Mouse (Mus musculus) brain, embryonic 18.5 days (tissue): Measurements from ENCODE around the gene Gm43738.

Source experiments
- DNase-seq: peaks from one replicate; pipeline ENCODE4 v3.0.0-alpha.2; 2012; ENCODE audit warnings: low read depth, low spot score

The Gm43738 gene

GRCm38 (mm10) chr3:89100811-89101210, at the start of gene Gm43738:
Gm43738 (minus strand) TSS chr3:89101099.
- no peak for DNase-seq

- DNase-seq: no peak
These were observed 47.7 kb upstream of the Gm43738 start for GRCm38 (mm10) chr3:89148567-89148966.

GRCm38 (mm10) chr3:89147979-89148311, 47.0 kb upstream of the Gm43738 start:
- DNase-seq: no peak

GRCm38 (mm10) chr3:89147101-89147978, 46.4 kb upstream of the Gm43738 start:
- no peak for DNase-seq

- no peak for DNase-seq
These were observed 44.7 kb upstream of the Gm43738 start for GRCm38 (mm10) chr3:89145566-89145965.

GRCm38 (mm10) chr3:89144821-89145220, 43.9 kb upstream of the Gm43738 start:
- no peak for DNase-seq

- DNase-seq: no peak
These were observed 35.5 kb upstream of the Gm43738 start for GRCm38 (mm10) chr3:89136365-89136764.

GRCm38 (mm10) chr3:89135958-89136357, 35.1 kb upstream of the Gm43738 start, which contains the start of gene Pklr:
Pklr (plus strand) TSS chr3:89136142.
- no peak for DNase-seq

GRCm38 (mm10) chr3:89133752-89134151, 32.9 kb upstream of the Gm43738 start:
- no peak for DNase-seq

- DNase-seq: no peak
These were observed 32.2 kb upstream of the Gm43738 start for GRCm38 (mm10) chr3:89133063-89133450.

GRCm38 (mm10) chr3:89132285-89133062, 31.6 kb upstream of the Gm43738 start:
- DNase-seq: no peak

GRCm38 (mm10) chr3:89131816-89132215, 30.9 kb upstream of the Gm43738 start:
- no peak for DNase-seq

- DNase-seq: no peak
These were observed 29.0 kb upstream of the Gm43738 start for GRCm38 (mm10) chr3:89129908-89130307.

- DNase-seq: no peak
These were observed 25.1 kb upstream of the Gm43738 start for GRCm38 (mm10) chr3:89125981-89126380.

GRCm38 (mm10) chr3:89124241-89124640, 23.3 kb upstream of the Gm43738 start:
- DNase-seq: no peak

- DNase-seq: no peak
These were observed 22.4 kb upstream of the Gm43738 start for GRCm38 (mm10) chr3:89123313-89123712.

- DNase-seq: no peak
These were observed 14.6 kb upstream of the Gm43738 start for GRCm38 (mm10) chr3:89115522-89115921.

- no peak for DNase-seq
These were observed 12.2 kb upstream of the Gm43738 start for GRCm38 (mm10) chr3:89113058-89113457.

GRCm38 (mm10) chr3:89108146-89108545, 7.2 kb upstream of the Gm43738 start:
- no peak for DNase-seq

- no peak for DNase-seq
These were observed 6.6 kb upstream of the Gm43738 start for GRCm38 (mm10) chr3:89107545-89107944.

- no peak for DNase-seq
These were observed 6.0 kb upstream of the Gm43738 start for GRCm38 (mm10) chr3:89106881-89107280.

- no peak for DNase-seq
These were observed 2.3 kb upstream of the Gm43738 start for GRCm38 (mm10) chr3:89103291-89103595.
